Mouse (Mus musculus) neural tube, embryonic 13.5 days (tissue): Measurements from ENCODE around the gene Gpr55. TPM values are rescaled to one million over a fixed set of nuclear protein-coding genes. Genes with fewer than 3 reads are reported as not detected.

Experiments used
- ATAC-seq: fragments of 200-750 bp; cut with Nextera tagmentation; 2 replicates; pipeline ENCODE4 v1.8.0; 2017; ENCODE audit warnings: low read depth, mild to moderate bottlenecking, moderate TSS enrichment, moderate library complexity
- H3K27ac ChIP-seq: fragments of 300-500 bp; sonication (generic); replicated peaks from 2 replicates; pipeline ENCODE4 v1.5.1; 2015; ENCODE audit warnings: moderate library complexity, mild to moderate bottlenecking, inconsistent platforms
- H3K27me3 ChIP-seq: fragments of 300-500 bp; sonication (generic); 2 replicates; pipeline ENCODE4 v1.6.1; 2015; ENCODE audit warnings: mild to moderate bottlenecking, inconsistent platforms
- H3K36me3 ChIP-seq: fragments of 300-500 bp; sonication (generic); 2 replicates; pipeline ENCODE4 v1.6.1; 2015; ENCODE audit warnings: mild to moderate bottlenecking, inconsistent platforms
- H3K4me1 ChIP-seq: fragments of 300-500 bp; sonication (generic); replicated peaks from 2 replicates; pipeline ENCODE4 v1.6.1; 2015; ENCODE audit warnings: inconsistent platforms
- H3K4me2 ChIP-seq: fragments of 300-500 bp; sonication (generic); 2 replicates; pipeline ENCODE4 v1.6.1; 2015; ENCODE audit warnings: inconsistent platforms, mild to moderate bottlenecking, moderate library complexity
- H3K4me3 ChIP-seq: fragments of 300-500 bp; sonication (generic); 2 replicates; pipeline ENCODE4 v1.5.1; 2015; ENCODE audit warnings: mild to moderate bottlenecking, inconsistent platforms
- H3K9ac ChIP-seq: fragments of 300-500 bp; sonication (generic); 2 replicates; pipeline ENCODE4 v1.6.1; 2015; ENCODE audit warnings: moderate library complexity, mild to moderate bottlenecking, inconsistent platforms
- H3K9me3 ChIP-seq: fragments of 300-500 bp; sonication (generic); 2 replicates; pipeline ENCODE4 v1.6.1; 2016; ENCODE audit warnings: inconsistent platforms
- WGBS: fragments of 180-500 bp; shearing (Covaris S2); methylation state at CpG from one replicate; pipeline ENCODE4 v1.1.7; 2015; 5-methylcytosine and 5-hydroxymethylcytosine counted together
- polyA plus RNA-seq: library from polyadenylated mRNA; unstranded; fragments of >200 nt; fragmentation: Nextera tagmentation; extraction: Ambion mirVana; gene quantifications from 2 replicates; pipeline ENCODE4 v1.2.1, GENCODE M21; 2015

Gpr55 gene
- polyA plus RNA-seq, 1 experiment from 2014 or later: not detected

DNA sequence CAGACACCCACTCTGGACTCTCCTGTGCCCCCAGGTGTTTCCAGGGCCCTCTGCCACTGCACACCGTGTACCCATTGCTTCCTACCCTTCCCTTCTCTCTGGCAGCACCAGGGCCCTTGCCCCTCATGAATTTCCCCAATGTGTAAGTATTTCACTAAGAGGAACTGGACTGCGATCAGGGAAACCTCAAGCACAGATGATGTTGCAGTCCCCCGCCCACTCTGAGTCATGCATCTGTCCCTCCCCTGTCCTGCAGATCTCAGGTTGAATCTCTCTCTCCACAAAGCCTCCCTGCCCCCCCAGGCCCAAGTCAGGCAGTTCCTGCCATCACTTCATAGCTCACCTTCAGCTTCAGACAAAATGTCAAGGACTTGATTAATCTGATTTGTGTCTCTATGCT, 16.9 kb upstream of the Gpr55 start:
- H3K27me3 ChIP-seq: no peaks in the 10 kb centered on the region
- no peaks in the 10 kb centered on the region for H3K36me3 ChIP-seq
- no peak overlapping the region for H3K9ac ChIP-seq
- H3K4me1 ChIP-seq: no peaks in the 10 kb centered on the region
- 81% methylated on average over 3 of the region's 3 CpGs for WGBS
- H3K4me2 ChIP-seq: no peak overlapping the region
- H3K4me3 ChIP-seq: no peak overlapping the region
- no peak for ATAC-seq
- H3K27ac ChIP-seq: no peak overlapping the region
- H3K9me3 ChIP-seq: no peaks in the 10 kb centered on the region

- WGBS: 89% methylated on average over 2 of the region's 2 CpGs
- H3K36me3 ChIP-seq: no peaks in the 10 kb centered on the region
- H3K27ac ChIP-seq: no peak overlapping the region
- H3K4me2 ChIP-seq: no peak overlapping the region
- no peaks in the 10 kb centered on the region for H3K4me1 ChIP-seq
- no peak overlapping the region for H3K4me3 ChIP-seq
- H3K27me3 ChIP-seq: no peaks in the 10 kb centered on the region
- H3K9ac ChIP-seq: no peak overlapping the region
- ATAC-seq: no peak
- H3K9me3 ChIP-seq: no peaks in the 10 kb centered on the region
Observed at GRCm38 (mm10) chr1:85973468-85973877, 12.7 kb upstream of the Gpr55 start.

DNA sequence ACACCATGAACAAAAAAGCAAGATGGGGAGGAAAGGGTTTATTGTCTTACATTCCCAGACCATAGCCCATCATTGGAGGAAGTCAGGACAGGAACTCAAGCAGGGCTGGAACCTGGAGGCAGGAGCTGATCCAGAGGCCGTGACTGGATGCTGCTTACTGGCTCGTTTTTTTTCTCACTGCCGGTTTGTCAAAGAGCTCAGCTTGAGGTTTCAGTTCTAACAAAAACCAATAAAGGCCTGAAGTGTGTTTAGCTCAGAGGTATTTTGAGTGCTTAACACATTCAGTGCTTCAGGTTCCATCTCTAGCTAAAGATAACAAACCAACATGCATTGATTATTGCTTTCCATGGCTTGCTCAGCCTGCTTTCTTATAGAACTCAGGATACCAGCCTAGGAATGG, 11.5 kb upstream of the Gpr55 start:
- Histone ChIP-seq H3K9ac (no peak overlapping the region), H3K36me3 (no peaks in the 10 kb centered on the region), H3K9me3 (no peaks in the 10 kb centered on the region), H3K4me2 (no peak overlapping the region), H3K4me1 (no peaks in the 10 kb centered on the region), H3K4me3 (no peak overlapping the region), H3K27me3 (no peaks in the 10 kb centered on the region), H3K27ac (no peak overlapping the region)
- 71% methylated on average over 3 of the region's 3 CpGs for WGBS
- no peak for ATAC-seq

- WGBS: 93% methylated on average over 3 of the region's 3 CpGs
- Histone ChIP-seq H3K4me2 (no peak overlapping the region), H3K27me3 (no peaks in the 10 kb centered on the region), H3K9me3 (no peaks in the 10 kb centered on the region), H3K4me1 (no peaks in the 10 kb centered on the region), H3K9ac (no peak overlapping the region), H3K36me3 (no peaks in the 10 kb centered on the region), H3K27ac (no peak overlapping the region), H3K4me3 (no peak overlapping the region)
- no peak for ATAC-seq
Observed at GRCm38 (mm10) chr1:85971070-85971469, 10.3 kb upstream of the Gpr55 start.

DNA sequence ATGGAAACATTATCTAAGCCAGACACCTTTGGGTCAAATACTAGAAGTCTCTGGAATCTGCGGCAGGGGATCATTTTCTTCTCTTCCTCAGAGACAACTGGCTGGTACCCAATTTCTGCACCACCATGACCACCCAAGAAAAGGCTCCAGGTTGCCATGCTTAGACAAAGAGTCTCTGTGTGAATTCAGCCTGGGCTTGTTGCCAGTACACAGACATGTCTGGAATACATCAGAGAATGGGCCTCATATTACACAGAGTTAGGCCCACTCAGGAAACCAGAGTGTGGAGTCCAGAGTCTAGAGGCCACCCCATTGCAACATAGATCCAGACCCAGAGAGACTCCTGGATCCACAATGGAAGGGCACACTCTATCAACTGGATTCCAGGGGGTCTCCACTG, 8.7 kb upstream of the Gpr55 start:
- H3K4me1 ChIP-seq: no peaks in the 10 kb centered on the region
- H3K4me3 ChIP-seq: no peak overlapping the region
- ATAC-seq: peak; percentile 77
- WGBS: 69% methylated on average over 1 of the region's 1 CpGs
- no peaks in the 10 kb centered on the region for H3K36me3 ChIP-seq
- H3K27ac ChIP-seq: peak overlapping the region; percentile 59; the same call in 1 of the 2 replicates
- no peaks in the 10 kb centered on the region for H3K9me3 ChIP-seq
- H3K9ac ChIP-seq: no peak overlapping the region
- no peak overlapping the region for H3K4me2 ChIP-seq
- no peaks in the 10 kb centered on the region for H3K27me3 ChIP-seq

GRCm38 (mm10) chr1:85969081-85969480, 8.3 kb upstream of the Gpr55 start:
- Histone ChIP-seq H3K27ac (peak overlapping the region; percentile 59), H3K4me3 (no peak overlapping the region)

GRCm38 (mm10) chr1:85965856-85966255, 5.0 kb upstream of the Gpr55 start:
- Histone ChIP-seq H3K4me2 (no peak overlapping the region), H3K9me3 (no peaks in the 10 kb centered on the region), H3K4me3 (no peak overlapping the region), H3K27ac (no peak overlapping the region), H3K4me1 (no peaks in the 10 kb centered on the region), H3K9ac (no peak overlapping the region), H3K27me3 (no peaks in the 10 kb centered on the region), H3K36me3 (no peaks in the 10 kb centered on the region)
- no peak for ATAC-seq
- 83% methylated on average over 3 of the region's 3 CpGs for WGBS

More at GRCm38 (mm10) chr1:85969081-85969480, 8.3 kb upstream of the Gpr55 start:
- Histone ChIP-seq H3K27me3 (no peaks in the 10 kb centered on the region), H3K9ac (no peak overlapping the region), H3K4me2 (no peak overlapping the region), H3K9me3 (no peaks in the 10 kb centered on the region), H3K4me1 (no peaks in the 10 kb centered on the region), H3K36me3 (no peaks in the 10 kb centered on the region)
- ATAC-seq: peak; percentile 57; the same call in 1 of the 2 replicates
- WGBS: 81% methylated on average over 1 of the region's 1 CpGs

DNA sequence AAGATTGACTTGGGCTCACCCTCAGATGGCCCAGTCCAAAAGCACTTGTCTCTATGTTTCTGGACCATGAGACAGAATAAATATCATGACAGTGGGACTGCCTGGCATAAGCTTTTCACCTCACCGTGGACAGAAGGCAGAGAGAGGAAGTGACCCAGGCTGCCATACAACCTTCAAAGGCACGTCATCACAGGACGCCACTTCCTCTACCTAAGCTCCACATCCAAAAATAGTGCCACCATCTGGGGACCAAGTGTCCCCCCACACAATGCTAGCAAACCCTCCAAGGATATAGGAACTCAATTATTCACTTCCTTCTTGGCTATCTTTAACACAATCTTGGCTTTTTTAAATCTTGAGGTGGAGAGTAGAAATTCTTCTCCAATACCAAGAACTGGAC, 1.3 kb upstream of the Gpr55 start:
- Histone ChIP-seq H3K9ac (no peak overlapping the region), H3K9me3 (no peaks in the 10 kb centered on the region), H3K4me1 (no peaks in the 10 kb centered on the region), H3K36me3 (no peaks in the 10 kb centered on the region), H3K4me3 (no peak overlapping the region), H3K4me2 (no peak overlapping the region), H3K27me3 (no peaks in the 10 kb centered on the region), H3K27ac (no peak overlapping the region)
- no peak for ATAC-seq
- 84% methylated on average over 3 of the region's 3 CpGs for WGBS

- Histone ChIP-seq H3K27me3 (no peaks in the 10 kb centered on the region), H3K4me2 (no peak overlapping the region), H3K36me3 (no peaks in the 10 kb centered on the region), H3K4me1 (no peaks in the 10 kb centered on the region), H3K4me3 (no peak overlapping the region), H3K9me3 (no peaks in the 10 kb centered on the region), H3K27ac (no peak overlapping the region), H3K9ac (no peak overlapping the region)
- no peak for ATAC-seq
- 79% methylated on average over 2 of the region's 2 CpGs for WGBS
Observed at GRCm38 (mm10) chr1:85959889-85960276, 924 bp downstream of the Gpr55 start.

DNA sequence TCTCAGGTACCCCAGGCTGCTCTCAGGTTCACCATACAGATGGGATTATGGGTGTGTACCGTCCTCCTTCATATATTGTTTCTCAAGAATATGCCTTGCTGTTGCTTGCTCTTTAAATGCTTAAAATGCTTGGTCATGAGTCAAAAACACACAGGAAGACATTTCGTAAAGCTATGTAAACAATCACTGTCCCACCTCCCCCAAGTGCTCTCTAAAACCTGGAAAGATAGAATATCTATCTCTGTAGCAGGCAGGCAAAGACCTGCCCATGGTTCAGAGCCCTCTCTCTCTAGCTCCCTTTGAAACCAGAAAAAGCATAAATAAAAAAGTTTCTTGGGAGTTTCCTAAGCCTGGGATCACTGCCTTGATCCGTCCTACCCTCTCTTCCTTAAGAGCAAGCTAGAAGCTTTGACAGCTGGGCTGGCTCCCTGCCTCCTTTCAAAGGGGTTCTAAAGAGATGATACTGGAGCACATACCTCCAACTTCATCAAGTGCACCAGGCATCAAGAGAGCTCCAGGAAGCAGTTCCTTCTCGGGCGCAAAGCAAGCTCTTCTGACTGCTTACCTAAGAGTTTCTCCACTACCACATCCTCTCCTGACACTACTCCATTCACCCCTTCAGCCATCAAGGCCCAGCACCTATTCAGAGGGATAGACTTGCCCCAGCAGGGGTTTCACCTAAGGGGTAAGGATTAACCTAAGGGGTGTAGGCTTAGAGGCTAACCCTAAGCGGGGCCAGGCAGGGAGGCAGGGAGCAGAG, 1.5 kb downstream of the Gpr55 start:
- Histone ChIP-seq H3K36me3 (no peaks in the 10 kb centered on the region), H3K27ac (no peak overlapping the region), H3K27me3 (no peaks in the 10 kb centered on the region), H3K4me1 (no peaks in the 10 kb centered on the region), H3K4me2 (no peak overlapping the region), H3K9me3 (no peaks in the 10 kb centered on the region), H3K4me3 (no peak overlapping the region), H3K9ac (no peak overlapping the region)
- no peak for ATAC-seq
- 82% methylated on average over 6 of the region's 6 CpGs for WGBS

- Histone ChIP-seq H3K4me2 (no peak overlapping the region), H3K4me3 (no peak overlapping the region), H3K27ac (no peak overlapping the region), H3K4me1 (no peaks in the 10 kb centered on the region), H3K9me3 (no peaks in the 10 kb centered on the region), H3K9ac (no peak overlapping the region), H3K36me3 (no peaks in the 10 kb centered on the region), H3K27me3 (no peaks in the 10 kb centered on the region)
- ATAC-seq: no peak
- WGBS: 52% methylated on average over 9 of the region's 9 CpGs
Observed at GRCm38 (mm10) chr1:85957942-85958619, 2.7 kb downstream of the Gpr55 start.

- no peaks in the 10 kb centered on the region for H3K27me3 ChIP-seq
- no peaks in the 10 kb centered on the region for H3K4me1 ChIP-seq
- 91% methylated on average over 5 of the region's 5 CpGs for WGBS
- no peak overlapping the region for H3K4me2 ChIP-seq
- H3K27ac ChIP-seq: no peak overlapping the region
- no peak overlapping the region for H3K9ac ChIP-seq
- H3K9me3 ChIP-seq: no peaks in the 10 kb centered on the region
- H3K36me3 ChIP-seq: no peaks in the 10 kb centered on the region
- no peak for ATAC-seq
- no peak overlapping the region for H3K4me3 ChIP-seq
Observed at GRCm38 (mm10) chr1:85957290-85957689, 3.5 kb downstream of the Gpr55 start.
